20 mouse cellular contexts compared by ENCODE assay signal in the genomic region with DNA sequence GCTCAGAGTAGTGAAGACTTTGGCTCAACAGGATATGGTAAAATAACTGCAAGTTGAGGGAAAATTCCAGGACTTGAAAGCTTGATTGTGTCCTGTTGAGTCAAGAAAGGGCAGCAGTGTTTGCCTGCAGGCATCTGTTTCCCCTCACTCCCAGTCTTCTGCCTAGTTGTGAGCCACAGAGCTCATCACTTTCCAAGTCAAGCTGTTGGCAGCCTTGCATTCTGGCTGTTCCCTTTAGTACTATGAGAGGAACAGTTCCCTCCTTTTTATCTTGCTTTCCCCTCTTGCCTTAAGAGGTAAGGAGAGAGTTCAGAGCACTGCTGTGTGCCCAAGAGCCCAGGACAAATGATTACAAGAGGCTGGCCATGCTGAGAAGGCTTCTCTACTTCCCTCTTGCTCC.
A peak's percentile ranks its signal among the peaks of the same experiment; 100 is the strongest.
DNase-seq lines count a peak whose midpoint lies in the region.
"Had no signal": no experiment of that assay in that cellular context is flagged by ENCODE, and none has a peak within 500 bp of the region (broad histone marks: within the 10 kb centered on the region; RNA-seq: fewer than 3 reads in every experiment).

No protein-coding gene starts in this region.

- H3K4me1 ChIP-seq in heart, embryonic 10.5 days = peaks cover 21% of the 10 kb centered on the region
- H3K4me1 ChIP-seq: hindbrain, embryonic 15.5 days; kidney, embryonic 15.5 days; limb, embryonic 10.5 days; liver, embryonic 13.5 days; midbrain, embryonic 13.5 days had no signal

- no peaks in the 10 kb centered on the region for H3K9me3 ChIP-seq in heart, embryonic 10.5 days
- H3K9me3 ChIP-seq: embryonic facial prominence, embryonic 10.5 days; hindbrain, embryonic 15.5 days; kidney, embryonic 15.5 days; limb, embryonic 10.5 days; liver, embryonic 13.5 days; midbrain, embryonic 13.5 days had no signal

- no peaks in the 10 kb centered on the region for H3K36me3 ChIP-seq in heart, embryonic 10.5 days
- H3K36me3 ChIP-seq: embryonic facial prominence, embryonic 10.5 days; hindbrain, embryonic 15.5 days; kidney, embryonic 15.5 days; limb, embryonic 10.5 days; liver, embryonic 13.5 days; midbrain, embryonic 13.5 days had no signal

- intact Hi-C loops in heart, postnatal 10 days (cut with DNase I) = no loop called here

- H3K4me3 ChIP-seq in heart, embryonic 10.5 days = no peak overlapping the region
- H3K4me3 ChIP-seq: embryonic facial prominence, embryonic 10.5 days; erythroblast, embryonic 14.5 days; hindbrain, embryonic 15.5 days; kidney, embryonic 15.5 days; left cerebral cortex, adult 2 months; limb, embryonic 10.5 days; liver, embryonic 13.5 days; midbrain, embryonic 13.5 days had no signal

- no peaks in the 10 kb centered on the region for H3K27me3 ChIP-seq in heart, embryonic 10.5 days (ENCODE audit: insufficient read depth, poor library complexity, severe bottlenecking)
- H3K27me3 ChIP-seq: CH12.LX; hindbrain, embryonic 15.5 days; kidney, embryonic 15.5 days; liver, embryonic 13.5 days; midbrain, embryonic 13.5 days had no signal

- peak; percentile 93 for DNase-seq in heart, adult 11 months
- DNase-seq in heart, postnatal 4 days = no peak
- DNase-seq in heart, embryonic 10.5 days (ENCODE audit: low spot score) = peak; percentile 79
- peak; percentile 7 to 23 for DNase-seq in heart, postnatal 10 days
- DNase-seq in lung, postnatal 14 days = peak; percentile 15
- no peak for DNase-seq in cerebellum, adult 11 months
- no peak for DNase-seq in urinary bladder, postnatal 14 days (ENCODE audit: low spot score)
- no peak for DNase-seq in gastrocnemius, postnatal 10 days
- DNase-seq: adrenal gland, postnatal 25 days; cerebellum, postnatal 36 days; liver, embryonic 13.5 days; right cerebral cortex, postnatal 4 days had no signal

- H3K27ac ChIP-seq in heart, embryonic 10.5 days = peak overlapping the region; percentile 44
- H3K27ac ChIP-seq: embryonic facial prominence, embryonic 10.5 days; hindbrain, embryonic 15.5 days; kidney, embryonic 15.5 days; left cerebral cortex, adult 2 months; limb, embryonic 10.5 days; liver, embryonic 13.5 days; midbrain, embryonic 13.5 days had no signal

Comparison
In these comparisons a context has a peak if more than half of its experiments do, and no peak if none do; other contexts are left out.
1. DNase-seq: peak in heart, adult 11 months (single experiment), heart, embryonic 10.5 days (single experiment), heart, postnatal 10 days (2 of 2) and lung, postnatal 14 days (single experiment); none in heart, postnatal 4 days (single experiment), cerebellum, adult 11 months (single experiment), urinary bladder, postnatal 14 days (single experiment) and gastrocnemius, postnatal 10 days (single experiment).